Mouse (Mus musculus) stomach, postnatal 0 days (tissue): ENCODE measurements at regions not wholly inside any gene's neighbourhood (a gene's known extent, or its start where the extent isn't known, plus 50 kb on each side); places are given as distances from the start of the nearest gene placed in this dataset.

Source experiments
- CTCF ChIP-seq: IDR thresholded peaks from 2 replicates; pipeline ENCODE4 v1.5.1; 2016; ENCODE audit warnings: antibody characterized with exemption, low read depth, mild to moderate bottlenecking, moderate library complexity
- EP300 ChIP-seq: optimal IDR thresholded peaks from 2 replicates; pipeline ENCODE3; 2016; ENCODE audit warnings: antibody characterized with exemption

- no peak for TF ChIP-seq CTCF
- no peak for TF ChIP-seq EP300
Measured at GRCm38 (mm10) chr8:37196859-37197258, 203.5 kb downstream of the AI429214 start.
